Mouse (Mus musculus): ENCODE measurements around the gene Ubtd1.

Gene Ubtd1

DNA sequence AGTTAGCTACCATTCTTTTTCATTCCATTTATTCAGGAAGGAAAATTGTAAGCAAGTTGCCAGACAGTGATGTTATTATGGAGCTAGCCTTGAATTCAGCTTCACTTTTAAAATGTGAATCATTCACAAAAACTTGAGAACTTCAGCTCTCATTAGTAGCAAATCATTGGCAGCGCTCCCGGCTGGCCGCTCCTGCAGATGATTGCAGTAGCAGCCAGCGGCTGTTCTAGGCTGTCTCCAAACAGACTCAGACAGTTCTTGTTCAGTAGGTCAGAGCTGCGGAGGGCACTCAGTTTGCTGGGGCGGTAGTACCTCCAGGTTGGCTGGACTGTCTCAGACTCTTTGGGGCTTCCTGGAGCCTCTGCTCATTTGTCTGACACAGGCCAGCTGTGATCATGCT is 11.9 kb downstream of the Ubtd1 start:
- DNase-seq (ENCODE audit: low spot score in 2 of 2): peak in 1 of 2 experiments; percentile 58

DNA sequence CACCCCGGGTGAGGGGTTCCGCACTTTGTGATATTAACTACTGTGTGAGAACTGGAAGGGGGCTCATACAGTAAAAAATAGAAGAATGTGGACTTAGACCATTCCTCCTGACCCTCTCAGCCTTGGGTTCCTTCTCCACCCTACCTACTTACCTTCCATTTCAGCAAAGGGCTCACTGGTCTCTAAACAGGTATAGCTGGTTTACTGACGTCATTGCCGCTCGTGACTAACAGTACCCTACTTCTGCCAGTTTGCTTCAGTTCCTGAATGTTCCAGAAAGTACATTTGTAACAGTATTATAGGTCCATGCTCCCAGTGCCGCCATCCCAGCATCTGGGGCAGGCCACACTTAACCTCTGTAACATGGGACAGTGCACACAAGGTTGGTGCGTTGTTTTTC is 12.5 kb downstream of the Ubtd1 start:
- no peak for DNase-seq (ENCODE audit: low spot score in 2 of 2)

DNA sequence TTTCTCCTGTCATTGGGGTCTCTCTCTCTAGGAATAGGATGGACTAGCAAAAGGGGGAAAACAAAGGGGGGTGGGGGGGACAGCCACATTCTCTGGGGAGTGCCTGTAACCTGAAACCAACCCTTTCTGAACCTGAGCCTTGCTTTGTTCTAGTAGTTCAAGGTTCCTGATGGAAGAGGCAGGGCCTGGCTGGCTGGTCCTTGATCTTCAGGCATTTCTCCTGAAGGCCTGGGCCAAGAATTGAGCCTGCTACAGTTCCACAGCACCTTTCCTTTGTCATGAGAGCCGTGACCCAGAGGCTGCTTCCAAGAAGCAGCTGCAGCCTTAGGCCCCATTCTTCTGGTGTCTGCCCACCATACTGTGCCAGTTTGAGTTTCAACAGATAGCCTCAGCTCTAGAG is 13.9 kb downstream of the Ubtd1 start:
- no peak for DNase-seq (ENCODE audit: low spot score in 2 of 2)

DNA sequence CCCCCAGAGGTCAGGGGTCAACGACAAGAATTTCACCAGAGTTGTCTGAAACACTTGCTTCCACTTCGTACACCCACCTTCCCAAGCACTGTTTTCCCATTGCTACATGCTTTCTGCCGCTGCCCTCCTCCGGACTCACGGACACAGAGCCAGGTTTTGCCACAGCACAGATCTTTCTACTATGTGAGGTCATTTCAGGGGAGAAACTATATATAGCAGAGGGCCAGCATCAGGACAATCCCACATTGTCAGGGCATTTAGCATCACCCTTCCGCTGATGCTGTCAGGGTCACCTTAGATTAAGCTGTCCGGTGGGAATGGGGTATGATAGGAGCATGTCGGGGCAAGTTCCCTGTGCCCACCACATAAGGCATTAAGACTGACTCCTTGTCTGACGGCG is 15.5 kb downstream of the Ubtd1 start:
- DNase-seq (ENCODE audit: low spot score in 2 of 2): no peak

DNA sequence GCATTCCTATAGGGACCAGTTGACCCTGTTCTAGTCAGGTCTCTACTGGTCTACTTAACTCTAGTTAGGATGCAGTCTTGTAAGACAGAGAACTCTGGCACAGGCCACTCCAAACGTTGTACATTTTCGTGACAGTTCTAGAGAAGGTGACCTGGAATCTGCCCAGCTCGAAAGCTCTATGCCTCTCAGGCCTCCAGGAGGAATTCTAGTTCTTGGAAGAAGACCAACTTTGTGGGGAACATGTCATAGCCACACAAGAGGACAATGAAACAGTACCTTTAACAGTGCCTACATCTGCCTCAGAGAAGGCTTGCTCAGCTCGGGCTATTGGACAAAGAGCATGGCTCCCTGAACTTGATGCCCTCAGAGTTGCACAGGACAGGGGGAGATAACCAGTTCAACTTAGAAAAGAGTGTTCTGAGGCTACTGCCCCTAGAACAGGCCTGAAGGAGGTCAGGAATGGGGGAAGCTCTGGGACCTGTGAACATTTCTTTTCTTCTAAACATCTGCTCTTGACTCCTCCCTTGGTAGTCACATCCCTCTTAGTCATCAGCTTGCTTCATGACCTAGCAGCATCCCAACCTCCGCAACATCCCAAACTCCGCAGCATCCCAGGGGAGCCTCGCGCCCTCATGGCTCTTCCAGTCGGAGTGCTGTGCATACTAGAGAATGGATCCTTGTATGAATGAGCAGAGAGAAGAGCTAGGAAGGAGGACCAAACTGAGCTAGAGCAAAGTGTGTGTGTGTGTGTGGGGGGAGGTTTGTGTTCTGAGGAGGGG is 17.4 kb downstream of the Ubtd1 start:
- no peak for DNase-seq (ENCODE audit: low spot score in 2 of 2)

DNA sequence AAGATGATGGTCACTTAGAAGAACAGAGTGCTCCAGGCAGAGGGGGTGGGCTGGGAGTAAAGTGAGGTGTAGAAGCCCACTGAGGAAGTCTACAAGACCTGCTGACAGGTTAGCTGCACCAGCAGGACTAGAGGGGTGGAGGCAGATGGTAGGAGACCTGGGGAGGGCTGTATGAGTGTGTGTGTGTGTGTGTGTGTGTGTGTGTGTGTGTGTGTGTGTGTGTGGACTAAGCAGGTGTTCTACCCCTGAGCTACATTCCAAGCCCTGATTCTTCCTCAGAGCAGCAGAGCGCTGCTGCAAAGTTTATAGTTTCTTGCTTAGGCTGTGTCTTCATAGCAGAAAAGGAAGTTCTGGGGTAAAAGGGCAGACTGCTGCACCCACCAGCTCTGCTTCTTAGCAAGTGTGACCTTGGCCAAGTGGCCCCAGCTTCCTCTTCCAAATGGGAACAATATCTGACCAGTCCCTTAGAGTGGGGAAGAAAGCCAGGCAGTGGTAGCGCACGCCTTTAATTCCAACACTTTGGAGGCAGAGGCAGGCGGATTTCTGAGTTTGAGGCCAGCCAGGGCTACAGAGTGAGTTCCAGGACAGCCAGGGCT is 18.2 kb downstream of the Ubtd1 start:
- no peak for DNase-seq (ENCODE audit: low spot score in 2 of 2)

DNA sequence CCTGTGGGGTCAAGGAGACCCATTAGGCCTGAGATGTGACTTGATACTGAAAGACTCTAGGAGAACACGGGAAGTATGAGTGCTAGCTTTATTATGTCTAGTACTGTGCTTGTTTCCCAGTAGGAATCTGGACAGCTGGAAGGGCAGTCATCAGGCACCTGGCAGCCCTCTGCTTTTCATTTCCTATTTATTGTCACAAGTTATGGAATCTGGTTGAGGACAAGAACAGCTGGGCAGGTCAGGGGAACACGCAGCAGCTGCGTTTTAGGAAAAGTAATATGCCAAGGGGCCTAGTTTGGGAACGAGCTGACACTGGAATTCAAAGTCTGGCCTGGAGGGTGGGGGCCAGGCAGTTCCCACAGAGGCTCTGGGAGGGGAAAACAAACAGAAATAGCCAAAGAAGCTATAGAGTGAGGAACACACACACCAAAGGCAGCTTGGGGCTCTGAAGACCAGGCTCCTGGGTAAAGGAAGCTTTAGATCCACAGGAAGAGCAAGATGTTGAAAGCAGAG is 18.9 kb downstream of the Ubtd1 start:
- no peak for DNase-seq (ENCODE audit: low spot score in 2 of 2)

DNA sequence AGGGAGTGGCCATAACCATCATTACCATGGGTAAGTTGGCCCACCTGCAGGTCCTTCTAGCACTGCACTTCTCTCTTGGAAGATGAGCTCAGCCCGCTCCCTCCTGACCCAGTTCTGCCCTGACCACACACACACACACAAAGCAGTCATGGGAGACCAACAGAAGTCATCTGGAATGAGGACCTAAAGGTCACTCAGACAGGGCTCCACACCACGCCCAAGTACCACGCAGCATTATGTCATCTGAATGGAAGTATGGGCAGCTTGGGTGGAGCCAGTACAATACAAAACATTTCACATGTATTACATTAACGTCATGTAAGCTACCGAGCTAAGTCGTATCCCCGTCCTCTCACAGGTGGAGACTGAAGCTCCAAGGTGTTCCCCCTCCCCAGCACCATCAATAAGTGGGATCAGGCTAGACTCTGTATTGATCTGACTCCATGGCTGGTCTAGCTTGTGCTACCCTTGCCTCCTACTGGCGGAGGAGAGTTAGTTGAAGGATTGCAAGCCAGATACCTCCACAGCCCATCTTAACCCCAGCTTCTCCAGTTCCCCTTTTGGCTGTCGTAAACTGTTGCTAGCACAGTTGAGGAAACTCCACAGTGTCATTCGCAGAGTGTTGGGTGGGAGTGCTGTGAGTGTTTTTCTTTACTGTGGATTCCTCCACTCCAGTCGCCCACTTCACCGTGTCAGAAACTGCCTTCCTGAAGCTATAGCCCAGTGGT is 19.9 kb downstream of the Ubtd1 start:
- DNase-seq (ENCODE audit: low spot score in 2 of 2): no peak

DNA sequence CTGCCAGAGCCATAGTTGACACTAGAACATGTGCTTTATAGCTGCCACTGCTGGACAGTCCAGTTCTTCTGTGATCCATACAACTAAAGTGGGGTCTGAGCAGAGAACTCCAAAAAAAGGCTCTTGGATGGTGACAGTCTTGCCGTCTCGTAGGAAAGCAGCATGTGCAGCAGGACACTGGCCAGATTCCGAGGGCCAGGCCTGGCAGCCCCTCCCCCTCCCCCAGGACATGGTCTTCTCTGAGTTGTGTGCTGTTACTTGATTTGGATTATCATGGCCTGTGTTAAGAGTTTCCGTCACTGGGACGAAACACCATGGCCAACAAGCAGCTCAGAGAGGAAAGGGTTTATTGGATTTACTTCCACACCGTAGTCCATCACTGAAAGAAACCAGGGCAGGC is 22.7 kb downstream of the Ubtd1 start:
- DNase-seq (ENCODE audit: low spot score in 2 of 2): no peak

DNA sequence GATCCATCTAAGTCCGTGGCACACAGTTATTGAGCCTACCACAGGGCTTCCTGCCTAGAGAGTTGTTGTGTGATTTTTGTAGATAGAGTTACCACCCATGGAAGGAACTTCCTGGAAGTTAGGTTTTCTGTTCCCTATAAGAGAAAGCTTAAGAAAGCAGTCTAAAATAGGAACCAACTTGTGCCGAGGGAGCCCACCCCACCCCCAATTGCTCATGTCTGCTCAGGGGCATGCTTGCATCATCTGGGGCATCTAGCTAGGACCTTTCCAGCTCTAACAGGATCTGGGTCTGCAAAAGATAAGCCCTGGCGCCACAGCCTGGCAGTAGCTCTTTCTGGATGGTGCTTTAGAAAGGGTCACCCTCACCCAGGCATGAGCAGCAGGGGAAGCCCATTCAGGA is 24.1 kb downstream of the Ubtd1 start:
- DNase-seq (ENCODE audit: low spot score in 2 of 2): peak in 1 of 2 experiments; percentile 30

DNA sequence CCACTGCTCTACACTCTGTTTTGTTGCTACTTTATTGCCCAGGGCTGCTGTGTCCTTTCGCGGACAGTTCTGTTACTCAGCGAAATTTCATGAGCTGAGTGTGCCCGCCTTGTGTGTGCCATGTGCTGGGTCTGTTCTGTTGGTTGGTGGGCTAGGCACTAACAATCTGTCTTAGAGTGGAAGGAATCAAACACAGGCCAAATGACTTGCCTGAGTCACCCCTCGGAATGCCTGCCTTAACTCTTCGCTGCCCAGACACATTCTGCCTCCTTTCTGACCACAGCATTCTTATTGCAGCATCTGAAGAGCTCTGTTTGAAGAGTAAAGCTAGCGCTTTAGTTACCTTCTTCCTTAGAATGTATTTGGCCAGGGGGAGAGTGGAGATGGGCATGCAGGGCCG is 25.0 kb downstream of the Ubtd1 start:
- no peak for DNase-seq (ENCODE audit: low spot score in 2 of 2)

DNA sequence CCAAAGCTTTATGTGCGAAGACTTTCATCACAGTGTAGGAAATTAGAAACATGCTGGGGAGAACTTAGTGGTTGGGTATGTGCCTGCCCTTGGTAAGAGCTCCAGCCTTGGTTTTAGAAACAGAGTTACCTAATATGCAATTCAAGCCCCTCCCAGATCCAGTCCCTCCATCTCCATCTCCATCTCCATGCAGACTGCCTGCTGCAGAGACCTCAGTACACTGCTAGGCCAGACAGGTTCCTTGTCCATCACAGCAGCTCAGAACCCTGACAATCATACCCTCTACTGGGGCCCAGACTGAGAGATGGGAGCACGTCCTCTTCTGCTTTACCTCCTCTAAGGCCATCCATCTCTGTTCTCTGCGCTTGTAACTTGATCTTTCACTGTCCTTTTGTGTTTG is 27.0 kb downstream of the Ubtd1 start:
- DNase-seq (ENCODE audit: low spot score in 2 of 2): no peak

DNA sequence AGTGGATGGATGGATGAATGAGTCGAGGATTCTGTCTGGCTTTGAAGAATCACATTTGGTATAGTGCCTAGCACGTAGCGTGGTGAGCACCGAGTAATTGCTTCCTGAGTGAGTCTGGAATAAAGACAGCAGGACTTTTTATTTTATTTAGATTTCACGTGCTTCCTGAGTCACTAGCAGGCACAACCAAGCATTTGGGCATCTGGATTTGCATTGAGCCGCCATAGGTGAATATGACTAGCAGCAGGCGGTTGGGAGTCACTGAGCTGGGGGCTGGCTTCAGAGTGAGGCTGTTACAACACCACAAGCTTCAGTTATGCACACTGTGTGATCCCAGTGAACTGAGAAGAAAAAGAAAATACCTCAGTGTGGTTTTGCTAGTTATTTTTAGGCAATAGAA is 27.5 kb downstream of the Ubtd1 start:
- no peak for DNase-seq (ENCODE audit: low spot score in 2 of 2)

DNA sequence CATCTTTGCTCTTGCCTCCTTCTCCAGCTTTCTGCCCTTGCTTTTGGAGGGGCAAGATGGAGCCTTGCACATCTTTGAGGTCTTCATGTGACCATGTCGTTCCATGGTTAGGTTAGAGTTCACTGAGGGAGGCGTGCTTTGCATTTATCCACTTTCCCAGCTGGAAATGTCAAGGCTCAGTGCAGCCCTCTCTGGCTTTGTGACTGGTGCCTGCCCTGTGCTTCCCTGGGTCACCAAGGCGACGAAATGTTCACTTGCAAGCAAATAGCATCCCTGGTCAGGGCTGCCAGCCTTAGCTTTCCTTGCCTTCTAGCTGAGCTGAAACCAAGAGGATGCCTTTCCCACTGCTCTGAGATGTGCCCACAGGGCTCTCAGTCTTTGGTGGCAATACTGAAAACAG is 28.9 kb downstream of the Ubtd1 start:
- DNase-seq (ENCODE audit: low spot score in 2 of 2): no peak

DNA sequence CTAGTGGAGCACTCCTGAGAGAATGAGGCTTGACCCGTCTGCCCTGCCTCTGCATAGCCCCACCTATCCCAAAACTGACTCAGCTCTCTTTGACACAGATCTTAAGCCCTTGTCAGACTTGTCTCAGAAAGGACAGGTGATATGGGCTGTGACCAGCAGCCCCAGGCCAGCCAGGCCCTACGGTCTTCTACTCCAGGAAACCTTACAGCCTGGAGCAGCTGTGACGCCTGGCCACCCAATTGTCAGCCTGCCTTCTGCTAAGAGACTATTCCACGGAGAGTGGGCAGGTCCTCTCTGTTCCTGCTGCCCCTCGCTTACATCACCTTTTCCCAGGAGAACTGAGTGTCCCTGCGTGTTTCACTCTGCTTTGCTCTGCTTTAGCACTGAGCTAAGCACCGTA is 29.6 kb downstream of the Ubtd1 start:
- DNase-seq (ENCODE audit: low spot score in 2 of 2): no peak

DNA sequence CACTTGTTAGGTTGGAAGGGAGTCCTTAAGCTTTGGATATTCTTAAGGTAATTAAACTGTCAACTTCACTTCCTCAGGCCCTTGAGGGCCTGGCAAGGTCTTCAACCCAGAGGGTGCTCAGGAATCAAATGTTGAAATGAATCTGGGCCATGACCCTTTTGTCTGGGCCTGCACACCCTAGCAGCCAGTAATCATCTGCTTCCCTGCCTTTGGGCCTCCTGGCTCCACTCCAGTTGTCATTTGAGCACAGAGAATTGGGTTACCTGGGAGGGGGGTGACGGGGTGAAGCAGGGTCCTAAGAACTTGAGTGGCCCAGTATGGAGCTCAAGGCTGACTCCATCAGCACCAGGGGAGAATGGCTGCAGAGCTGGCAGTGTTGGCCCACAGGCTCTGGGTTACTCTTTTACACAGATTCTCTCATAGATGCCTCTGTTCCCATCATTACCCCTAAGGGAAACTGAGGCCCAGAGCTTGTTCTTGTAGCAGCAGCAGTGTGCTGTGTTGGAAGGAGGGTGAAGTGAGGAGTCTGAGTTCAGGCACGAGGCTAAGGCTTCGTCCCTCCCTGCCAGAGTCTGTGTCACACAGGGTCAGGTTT is 32.8 kb downstream of the Ubtd1 start:
- no peak for DNase-seq (ENCODE audit: low spot score in 2 of 2)

DNA sequence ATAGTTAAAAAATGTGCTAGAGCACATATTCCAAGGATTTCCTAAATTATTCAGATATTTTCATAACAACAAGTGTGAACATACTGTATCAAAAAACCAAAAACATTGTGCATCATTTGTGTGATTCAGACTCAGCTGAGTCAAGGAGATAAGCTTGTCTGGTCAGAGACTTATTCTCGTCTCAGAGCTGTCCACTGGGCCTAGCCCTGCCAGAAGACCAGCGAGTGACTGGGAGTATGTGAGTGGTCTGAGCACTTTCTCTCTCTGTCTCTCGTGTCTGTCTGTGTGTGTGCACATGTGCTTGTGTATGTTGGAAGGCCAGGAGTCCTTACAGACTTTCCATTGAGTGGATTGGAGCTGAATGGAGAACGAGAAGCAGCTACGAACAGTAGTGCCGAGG is 33.4 kb downstream of the Ubtd1 start:
- DNase-seq (ENCODE audit: low spot score in 2 of 2): no peak

DNA sequence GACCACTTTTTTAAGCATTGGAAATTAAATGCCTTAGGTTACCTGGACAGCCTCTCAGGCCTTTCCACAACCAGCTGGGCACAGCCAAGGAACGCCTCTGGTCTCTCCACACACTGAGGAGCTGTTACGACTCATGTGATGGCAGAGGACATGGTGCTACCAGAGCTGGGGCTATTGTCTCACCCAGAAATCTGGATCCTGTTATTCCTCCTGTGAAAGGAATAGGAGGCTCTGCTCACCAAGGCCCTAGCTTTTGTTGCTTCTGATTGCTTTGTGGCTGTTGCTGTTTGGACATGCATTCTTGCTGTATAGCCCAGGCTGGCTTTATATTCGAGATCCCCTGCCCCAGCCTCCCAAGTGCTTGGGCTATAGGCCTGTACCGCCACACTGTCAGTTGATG is 34.7 kb downstream of the Ubtd1 start:
- no peak for DNase-seq (ENCODE audit: low spot score in 2 of 2)

DNA sequence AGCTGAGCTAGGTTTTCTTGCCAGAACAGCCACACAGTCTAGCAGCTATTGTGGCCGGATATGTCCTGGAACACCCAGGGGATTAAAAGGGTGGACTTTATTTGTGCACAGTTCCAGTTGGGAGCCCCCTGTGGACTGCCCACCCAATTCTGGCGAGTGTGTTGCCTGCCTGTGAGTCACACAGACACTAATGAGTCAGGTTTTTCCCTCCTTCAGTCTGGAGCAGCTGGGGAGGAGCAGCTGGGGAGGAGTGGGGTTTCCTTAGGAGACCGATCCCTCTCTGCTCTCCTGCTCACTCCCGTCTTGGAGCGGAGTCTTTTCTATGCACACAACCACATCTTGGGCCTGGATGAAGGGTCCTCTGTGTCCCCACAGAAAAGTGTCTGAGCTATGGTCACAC is 35.3 kb downstream of the Ubtd1 start:
- DNase-seq (ENCODE audit: low spot score in 2 of 2): peak; percentile 40 to 44

DNA sequence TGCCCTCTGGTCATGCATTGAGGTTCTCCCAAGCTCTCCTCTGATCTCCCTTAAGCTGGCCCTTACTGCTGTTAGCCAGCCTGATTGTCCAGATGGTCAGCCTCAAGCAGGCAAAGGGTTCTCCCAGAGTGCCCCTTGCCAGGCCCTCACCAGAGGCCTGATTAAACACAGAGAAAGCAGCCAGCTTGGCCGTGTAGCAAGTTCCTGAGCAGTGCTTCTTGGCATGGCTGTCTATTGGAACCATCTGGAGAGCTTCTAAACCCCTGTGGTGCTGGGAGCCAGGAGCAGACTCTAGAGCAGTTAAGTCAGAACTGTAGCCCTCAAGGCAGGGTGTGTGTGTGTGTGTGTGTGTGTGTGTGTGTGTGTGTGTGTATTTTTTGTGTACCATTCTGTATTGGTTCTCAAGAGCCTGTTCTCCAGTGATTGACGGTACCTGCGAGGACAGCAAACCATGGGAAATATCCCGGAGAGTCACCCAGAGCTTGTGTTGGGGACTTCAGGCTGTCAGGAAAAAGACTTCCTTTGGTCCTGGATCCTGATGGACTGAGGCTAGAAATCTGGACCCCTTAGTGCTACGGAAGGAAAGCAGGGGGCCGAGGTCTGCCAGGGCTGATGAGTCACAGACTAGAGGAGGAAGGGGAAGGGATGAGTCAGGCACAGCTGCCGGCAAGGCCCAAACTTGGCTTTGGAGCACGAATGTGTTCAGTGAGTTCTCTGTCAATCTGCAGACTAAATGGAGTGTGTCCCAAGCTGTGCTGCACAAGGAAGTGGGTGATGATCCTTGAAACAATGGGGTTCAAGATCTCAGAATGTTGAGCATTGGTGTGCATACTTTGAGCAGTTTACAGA is 36.1 kb downstream of the Ubtd1 start:
- peak; percentile 32 to 41 for DNase-seq (ENCODE audit: low spot score in 2 of 2)

DNA sequence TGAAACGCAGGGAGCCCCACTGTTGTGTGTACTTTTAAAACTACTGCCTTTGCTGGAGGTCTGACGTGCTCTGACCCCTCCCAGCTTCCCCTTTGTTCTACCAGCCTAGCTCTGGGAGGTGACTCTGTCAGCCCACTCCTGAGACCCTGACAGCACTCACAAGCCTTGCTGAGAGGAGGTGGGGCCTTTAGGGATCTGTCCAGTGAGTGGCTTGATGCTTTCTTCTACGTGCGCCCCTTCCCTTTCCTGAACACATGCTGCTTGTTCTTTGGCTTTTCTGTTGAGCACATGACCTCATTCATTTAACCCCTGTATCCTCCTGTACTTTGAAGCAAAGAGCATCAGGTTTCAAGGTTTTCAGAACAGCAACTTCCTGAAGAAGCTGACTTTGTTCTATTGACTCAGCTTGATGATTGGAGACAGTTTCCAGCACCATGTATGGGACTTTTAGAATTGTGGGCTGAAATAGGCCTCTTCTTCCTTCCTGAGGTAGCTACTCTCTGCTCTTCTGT is 37.5 kb downstream of the Ubtd1 start:
- DNase-seq (ENCODE audit: low spot score in 2 of 2): no peak
